Mouse (Mus musculus): ENCODE data around the gene Pcsk6.
"Not testable (repeated sequence)": the region's sequence is repeated elsewhere in the genome, so short reads cannot be mapped to it uniquely, and the experiment has no call there.

Pcsk6 gene

DNA sequence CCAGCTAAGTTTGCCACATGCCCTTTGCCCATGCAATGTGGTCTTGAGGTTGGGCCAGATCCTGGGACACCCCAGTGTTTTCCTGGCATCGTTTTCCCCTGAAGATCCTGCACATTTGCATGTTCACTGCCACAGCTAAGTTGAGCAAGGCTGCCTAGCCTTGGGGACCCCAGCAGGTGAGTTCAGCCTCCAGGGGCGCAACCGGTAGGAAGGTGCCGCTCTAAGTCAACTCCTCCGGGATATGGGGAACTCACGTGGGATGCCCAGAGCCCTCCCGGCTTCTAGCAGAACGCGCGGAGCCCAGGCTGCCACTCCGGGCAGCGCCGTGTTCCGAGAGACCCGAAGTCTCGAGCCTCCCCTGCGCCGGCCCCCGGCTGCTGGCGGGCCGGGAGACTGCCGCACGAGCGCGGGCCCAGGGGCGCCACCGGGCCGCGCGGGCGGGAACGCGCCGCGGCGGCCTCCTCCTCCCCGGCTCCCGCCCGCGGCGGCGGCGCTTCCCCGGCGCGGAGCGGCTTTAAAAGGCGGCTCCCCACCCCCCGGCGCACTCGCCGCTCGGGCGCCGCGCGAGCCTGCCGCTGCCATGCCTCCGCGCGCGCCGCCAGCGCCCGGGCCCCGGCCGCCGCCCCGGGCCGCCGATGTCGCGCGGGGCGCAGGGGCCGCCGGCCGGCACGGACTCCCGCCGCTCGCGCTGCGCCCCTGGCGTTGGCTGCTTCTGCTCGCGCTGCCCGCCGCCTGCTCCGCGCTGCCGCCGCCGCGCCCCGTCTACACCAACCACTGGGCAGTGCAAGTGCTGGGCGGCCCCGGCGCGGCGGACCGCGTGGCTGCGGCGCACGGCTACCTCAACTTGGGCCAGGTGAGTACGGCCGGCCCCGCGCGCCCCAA lies at the start of gene Pcsk6:
Pcsk6 (plus strand) TSS at position 144 of the 882 bp plus-strand sequence.
- DNase-seq (ENCODE audit: low spot score in 2 of 2): peak in 1 of 2 experiments; percentile 26

DNA sequence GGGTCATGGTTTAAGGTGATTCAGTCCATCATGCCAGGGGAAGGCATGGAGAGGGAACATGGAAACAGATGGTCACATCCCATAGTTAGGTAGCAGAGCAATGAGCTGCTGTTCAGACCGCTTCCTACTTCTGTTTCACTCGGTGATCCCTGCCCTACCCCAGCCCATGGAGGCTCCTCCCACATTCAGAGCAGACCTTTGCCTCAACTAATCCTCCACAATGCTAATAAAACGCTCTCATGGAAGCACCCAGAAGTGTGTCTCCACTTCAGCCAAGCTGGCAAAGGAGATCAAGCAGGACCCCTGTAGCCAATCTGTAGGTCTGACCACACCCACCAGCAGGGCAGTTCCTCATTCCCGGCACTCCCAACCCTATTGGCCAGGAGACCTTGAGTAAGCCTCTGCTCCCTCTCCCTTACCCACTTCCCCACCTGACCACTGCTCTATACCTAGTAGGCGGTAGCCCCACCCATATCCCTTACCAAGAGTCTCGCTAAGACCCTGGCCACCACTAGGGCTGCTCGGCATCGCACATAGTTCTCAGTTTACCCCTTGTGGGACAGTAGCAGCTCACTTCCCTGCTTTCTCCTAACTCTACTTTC lies 47.8 kb upstream of the Pcsk6 start:
- no peak for DNase-seq (ENCODE audit: low spot score in 2 of 2)

DNA sequence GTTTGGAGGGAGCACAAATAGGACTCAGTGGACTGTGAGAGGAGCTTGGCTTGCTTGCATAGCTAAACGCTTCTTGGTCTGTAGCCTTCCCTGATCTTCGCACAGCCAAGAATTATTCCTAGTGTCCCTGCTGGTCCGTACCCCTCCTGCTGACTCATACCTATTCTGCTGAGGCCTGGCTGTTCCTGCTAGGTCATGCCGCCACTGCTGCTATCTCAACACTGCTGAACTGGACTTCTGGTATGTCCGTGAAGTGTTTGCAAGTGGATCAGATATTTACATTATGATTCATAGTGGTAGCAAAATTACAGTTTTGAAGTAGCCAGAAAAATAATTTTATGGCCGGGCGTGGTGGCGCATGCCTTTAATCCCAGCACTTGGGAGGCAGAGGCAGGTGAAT lies 44.0 kb upstream of the Pcsk6 start:
- no peak for DNase-seq (ENCODE audit: low spot score in 2 of 2)

DNA sequence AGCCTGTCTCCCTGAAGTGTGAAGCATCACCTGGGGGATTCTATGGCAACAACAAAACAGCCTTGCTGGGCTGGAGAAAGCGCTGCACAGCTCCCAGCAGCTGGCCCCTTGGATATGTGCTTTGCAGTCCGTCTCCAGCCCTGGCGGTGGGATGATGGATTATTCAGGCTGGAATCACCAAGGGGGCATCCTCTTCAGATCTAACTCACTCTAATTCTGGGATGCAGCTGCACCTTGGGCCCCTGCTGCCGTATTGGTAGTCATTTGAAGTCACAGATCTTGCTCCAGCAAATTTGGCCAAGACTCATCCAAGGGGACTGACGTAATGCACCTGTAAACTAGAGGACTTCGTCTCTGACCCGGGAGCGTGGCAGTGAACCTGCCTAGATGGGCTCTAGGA lies 41.1 kb upstream of the Pcsk6 start:
- no peak for DNase-seq (ENCODE audit: low spot score in 2 of 2)

DNA sequence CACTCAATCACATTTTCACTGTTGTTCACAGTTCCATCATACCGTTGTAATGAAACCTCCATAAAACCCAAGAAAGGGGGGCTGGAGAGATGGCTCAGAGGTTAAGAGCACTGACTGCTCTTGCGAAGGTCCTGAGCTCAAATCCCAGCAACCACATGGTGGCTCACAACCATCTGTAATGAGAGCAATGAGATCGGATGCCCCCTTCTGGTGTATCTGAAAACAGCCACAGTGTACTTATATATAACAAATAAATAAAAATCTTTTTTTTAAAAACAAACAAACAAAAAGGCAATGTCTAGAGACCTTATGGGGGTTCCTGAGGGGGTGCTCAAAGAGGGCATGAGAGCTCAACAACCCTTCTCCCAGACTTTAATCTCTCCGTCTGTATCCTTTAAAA lies 39.6 kb upstream of the Pcsk6 start:
- DNase-seq (ENCODE audit: low spot score in 2 of 2): not testable (repeated sequence)

DNA sequence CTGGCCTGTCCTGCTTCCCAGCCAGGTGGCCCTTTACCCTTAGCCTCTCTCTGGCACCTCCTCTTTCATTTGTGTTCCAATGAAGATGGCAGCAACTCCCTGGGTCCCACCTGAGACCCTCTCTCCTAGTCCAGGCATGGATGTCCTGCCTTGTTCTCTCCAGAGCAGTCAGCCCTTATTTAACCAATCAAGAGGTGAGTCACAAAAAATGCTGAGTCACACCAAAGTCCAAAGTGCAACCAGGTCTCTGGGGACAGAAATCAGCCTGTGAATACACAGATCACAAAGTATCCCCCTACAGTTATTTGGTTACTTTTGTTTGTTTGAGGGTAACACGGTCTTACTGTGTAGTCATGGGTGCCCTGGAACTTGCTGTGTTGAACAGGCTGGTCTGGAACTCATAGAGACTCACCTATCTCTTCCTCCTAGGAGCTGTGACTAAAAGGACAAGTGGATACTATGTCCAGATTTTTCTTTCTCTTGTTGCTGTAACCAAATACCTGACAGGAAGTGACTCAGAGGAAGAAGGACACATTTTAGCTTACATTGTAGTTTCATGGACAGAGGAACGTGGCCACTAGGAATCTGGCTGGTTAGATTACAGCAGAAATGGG lies 38.9 kb upstream of the Pcsk6 start:
- DNase-seq (ENCODE audit: low spot score in 2 of 2): no peak

DNA sequence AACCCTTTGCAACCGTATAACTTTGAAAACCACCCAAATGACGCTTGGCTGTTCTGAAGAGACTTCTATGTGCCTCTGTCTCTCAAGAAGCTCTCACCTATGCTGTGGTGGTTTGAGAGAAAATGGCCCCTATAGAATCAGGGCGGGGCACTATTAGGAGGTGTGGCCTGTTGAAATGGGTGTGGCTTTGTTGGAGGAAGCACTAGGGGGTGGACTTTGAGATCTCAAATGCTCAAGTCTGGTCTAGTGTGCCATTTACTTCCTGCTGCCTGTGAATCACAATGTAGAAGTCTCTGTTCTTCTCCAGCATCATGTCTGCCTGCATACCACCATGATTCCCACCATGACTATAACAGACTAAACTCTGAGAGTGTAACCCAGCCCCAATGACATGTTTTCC lies 21.8 kb upstream of the Pcsk6 start:
- no peak for DNase-seq (ENCODE audit: low spot score in 2 of 2)

DNA sequence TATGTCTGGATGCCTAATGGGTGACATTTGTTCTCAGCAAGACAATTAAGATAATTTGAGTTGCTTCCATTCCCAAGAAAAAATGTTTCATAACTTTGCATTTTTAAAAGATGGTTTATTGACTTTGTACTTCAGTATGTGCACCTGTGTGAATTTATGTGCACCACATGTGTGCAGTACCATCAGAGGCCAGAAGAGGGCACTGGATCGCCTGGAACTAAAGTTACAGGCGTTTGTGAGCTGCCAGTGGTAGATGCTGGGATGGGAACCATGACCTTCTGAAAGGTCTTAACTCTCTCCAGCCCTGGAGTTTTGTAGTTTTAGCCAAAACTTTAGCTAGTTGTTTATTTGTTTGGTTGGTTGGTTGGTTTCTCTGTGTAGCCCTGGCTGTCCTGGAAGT lies 18.3 kb upstream of the Pcsk6 start:
- no peak for DNase-seq (ENCODE audit: low spot score in 2 of 2)

DNA sequence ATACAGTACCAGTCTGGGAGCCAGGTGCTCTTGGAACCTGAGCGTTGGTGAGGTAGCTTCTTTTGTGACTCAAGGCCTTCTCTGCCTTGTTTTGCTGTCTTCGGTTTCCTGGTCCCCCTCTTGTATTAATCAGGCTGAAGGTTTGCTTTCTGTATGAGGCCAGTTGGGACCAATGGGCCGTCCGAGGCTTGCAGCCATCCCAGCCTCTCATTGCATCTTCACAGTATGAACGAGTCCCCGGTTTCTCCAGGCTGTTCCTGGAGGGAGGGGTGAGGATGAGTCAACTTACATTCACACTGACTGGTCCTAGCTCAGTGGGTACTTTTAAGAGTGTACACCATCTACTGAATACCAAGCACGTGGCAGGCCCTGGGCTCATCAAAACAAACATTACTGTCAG lies 553 bp upstream of the Pcsk6 start:
- DNase-seq (ENCODE audit: low spot score in 2 of 2): no peak

DNA sequence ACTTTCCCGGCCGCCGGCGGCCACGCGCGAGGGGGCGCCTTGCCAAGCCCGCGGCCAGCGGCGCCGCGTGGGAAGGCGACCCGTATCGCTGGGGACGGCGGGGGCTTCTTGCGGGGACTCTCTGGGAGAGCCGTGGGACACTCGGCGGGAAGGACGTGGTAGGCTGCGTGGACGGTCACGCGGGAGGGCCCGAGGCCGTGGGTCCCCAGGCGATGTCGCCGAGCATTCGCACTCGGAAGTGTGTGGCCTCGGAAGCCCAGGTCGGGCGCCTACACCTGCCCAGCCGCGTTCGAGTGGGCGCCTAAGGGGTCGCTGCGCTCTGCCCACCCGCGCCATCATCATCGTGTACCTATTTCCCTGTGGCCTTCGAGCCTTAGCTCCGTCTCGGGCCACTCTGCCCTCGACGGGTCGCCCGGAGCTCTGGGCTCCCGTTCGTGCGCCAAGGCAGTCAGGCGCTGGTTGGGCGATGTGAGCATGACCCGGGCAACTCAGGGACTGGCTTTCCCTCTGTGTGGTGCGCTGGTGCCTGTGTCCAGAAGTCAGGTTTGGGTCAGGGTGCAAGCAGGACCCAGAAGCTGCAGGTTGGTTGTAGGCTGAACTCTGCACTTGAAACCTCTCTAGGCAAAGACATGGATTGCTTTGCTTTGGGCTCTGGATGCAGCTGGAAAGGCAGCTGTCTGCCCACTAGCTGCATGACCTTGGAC lies 1.1 kb downstream of the Pcsk6 start:
- DNase-seq (ENCODE audit: low spot score in 2 of 2): peak in 1 of 2 experiments; percentile 12

DNA sequence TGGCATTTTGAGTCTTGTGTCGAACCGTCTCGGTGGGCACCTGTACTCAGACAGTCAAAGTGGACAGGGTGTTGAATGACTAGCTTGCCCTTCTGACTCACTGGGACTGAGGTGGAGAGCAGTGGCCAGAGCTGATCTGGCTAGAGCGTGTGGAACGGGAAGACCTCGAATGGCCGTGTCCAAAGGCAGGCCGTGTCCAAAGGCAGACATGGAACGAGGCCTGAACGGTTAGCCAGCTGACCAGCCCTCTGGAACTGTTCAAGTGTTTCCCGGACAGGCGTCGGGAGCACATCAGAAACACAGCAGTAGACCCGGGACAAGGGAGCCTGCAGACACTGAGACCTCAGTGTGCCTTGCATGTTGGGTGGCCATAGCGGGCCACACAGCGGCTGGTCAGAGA lies 7.6 kb downstream of the Pcsk6 start:
- DNase-seq (ENCODE audit: low spot score in 2 of 2): no peak

DNA sequence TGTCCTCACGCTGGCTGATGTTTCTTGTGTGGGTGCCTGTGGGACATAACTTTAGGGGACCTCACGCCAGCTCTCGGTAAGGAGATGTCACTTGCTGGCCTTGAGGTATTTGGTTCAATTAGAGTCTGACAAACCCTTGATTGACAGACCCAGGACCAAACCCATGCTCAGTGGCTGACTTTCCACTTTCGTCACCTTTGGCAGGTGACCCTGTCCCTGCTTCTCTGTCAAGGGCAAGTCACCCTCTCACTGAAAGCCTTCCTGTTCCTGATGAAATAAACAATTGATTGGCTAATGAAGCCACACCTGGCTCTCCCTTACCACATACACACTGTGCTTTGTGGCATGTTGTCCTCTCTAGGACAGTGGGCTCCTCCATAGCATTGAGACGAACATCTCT lies 8.3 kb downstream of the Pcsk6 start:
- no peak for DNase-seq (ENCODE audit: low spot score in 2 of 2)

DNA sequence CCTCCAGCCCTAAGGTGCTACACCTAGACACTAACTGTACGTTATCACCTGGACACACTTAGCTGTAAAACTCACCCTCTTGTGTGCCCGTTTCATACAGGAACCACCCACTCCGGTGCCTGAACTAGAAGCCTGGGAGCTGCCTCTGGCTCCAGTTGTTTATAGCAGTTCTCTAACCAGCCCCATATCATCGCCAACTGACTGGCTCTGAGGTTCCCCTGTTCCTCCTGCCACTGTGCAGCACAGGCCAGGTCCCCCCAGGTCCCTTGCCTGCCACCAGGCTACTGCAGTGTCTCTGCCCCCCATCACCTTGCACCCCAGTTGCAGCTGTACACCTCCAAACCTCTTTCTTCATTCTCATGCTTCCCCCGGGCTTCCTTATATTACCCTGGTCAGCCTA lies 8.7 kb downstream of the Pcsk6 start:
- DNase-seq (ENCODE audit: low spot score in 2 of 2): no peak

DNA sequence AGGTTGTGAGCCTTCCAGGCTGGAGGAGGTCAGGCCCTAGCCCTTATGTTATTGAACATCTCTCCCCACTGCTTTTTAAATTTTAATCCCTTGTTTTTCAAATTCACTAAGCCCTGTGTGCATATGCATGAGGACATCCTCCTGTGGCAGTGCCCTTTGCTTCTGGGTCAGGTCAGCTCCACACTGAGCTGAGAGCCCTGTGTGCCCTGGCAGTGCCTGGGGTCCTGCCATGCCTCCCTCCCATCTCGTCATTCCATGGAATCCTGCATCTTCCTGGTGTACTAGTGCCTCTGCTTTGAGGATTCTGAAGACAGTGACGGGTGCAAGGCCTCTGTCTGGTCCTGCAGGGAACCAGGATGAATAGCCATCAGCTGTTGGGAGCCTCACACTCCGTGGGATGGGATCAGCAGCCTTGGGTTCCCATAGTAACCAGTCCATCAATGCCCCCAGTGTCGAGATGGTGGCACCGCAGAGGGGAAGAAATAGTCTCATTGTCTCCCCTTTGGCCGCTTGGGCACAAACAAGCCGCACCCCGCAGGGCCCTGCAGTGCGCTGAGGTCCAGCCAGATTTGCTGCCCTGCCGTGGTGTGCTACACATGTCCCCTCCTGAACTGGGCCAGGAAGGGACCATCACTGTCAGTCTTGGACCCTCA lies 9.5 kb downstream of the Pcsk6 start:
- DNase-seq (ENCODE audit: low spot score in 2 of 2): peak; percentile 38 to 55

DNA sequence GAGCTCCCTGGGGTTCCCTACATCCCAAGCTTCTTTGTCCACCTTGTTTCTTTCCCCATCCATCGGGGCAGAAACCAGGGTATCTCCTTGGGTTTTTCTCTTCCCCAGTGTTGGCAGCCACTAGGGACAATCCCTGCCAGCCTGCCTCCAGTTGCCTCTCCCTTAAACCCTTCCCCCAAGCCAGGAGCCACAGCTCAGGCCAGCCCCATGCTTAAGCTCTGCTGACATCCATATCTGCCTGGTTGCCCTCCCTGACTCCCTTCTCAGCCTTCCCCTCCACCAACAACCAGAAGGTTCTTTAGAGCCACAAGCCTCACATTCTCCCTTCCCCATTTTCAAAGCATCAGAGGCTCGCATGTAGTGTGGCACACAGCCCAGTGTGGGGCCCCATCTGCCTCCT lies 10.3 kb downstream of the Pcsk6 start:
- DNase-seq (ENCODE audit: low spot score in 2 of 2): no peak

DNA sequence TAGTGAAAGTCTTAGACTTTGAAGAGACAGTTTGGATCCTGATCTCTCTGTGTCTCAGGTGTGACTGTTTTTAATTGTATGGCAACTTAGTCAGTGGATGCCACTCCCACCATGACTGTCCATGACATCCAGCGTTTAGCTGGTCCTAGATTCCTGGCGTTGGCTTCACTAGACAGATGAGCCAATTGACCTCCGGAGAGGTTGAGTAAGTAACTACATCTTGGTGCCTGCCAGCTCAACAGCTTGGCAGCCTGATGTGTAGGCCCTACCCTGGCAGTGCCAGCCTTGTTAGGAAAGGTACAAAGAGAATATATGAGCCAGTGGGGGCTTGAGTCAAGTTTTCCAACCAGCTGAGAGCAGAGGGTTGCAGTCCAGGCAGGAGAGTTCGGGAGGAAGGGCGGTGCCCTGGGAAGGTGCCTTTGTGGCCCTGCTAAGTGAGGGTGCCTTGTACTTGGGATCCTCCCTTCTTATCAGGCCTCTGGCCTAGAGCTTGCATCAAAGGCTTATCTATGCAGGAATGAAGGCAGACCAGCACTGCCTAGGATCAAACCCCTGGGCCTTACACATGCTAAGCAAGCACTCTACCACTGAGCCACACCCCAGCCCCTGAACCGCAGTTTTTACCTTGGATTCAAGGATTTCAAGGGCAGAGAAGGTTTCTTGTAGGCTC lies 11.8 kb downstream of the Pcsk6 start:
- no peak for DNase-seq (ENCODE audit: low spot score in 2 of 2)

DNA sequence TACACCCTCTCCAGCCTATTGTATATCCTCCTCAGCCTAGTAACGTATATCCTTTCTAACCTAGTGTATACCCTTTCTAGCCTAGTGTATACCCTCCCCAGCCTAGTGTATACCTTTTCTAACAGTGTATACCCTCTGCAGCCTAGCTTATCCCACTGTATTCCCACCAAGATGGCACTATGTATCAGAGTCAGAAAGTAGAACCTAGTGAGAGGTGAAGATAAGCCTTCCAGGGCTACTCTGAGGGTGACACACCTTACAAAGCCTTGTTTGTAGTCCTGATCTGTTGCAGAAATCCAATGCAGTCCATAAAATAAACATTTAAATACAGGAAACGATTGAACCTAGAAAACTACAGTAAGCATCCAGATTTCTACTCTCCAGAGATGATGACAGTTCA lies 12.4 kb downstream of the Pcsk6 start:
- no peak for DNase-seq (ENCODE audit: low spot score in 2 of 2)

DNA sequence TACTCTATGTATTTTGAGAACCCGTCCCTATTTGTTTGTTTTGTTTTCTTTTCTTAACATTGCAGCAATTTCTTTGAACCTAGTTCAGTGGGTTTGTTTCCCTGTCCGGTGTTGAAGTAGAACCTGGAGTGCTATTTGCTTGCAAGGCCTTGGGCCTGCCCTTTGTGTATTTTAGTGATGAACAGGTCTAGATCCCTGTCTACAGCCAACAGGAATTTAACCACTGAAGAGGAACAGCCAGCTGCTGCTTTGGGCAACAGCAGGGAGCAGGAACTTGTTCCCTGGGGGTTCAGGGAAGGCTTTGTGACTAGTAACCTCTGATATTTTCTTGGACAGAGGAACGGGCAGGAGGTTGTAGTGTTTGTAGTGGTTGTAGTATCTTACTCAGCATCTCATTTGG lies 15.1 kb downstream of the Pcsk6 start:
- no peak for DNase-seq (ENCODE audit: low spot score in 2 of 2)

DNA sequence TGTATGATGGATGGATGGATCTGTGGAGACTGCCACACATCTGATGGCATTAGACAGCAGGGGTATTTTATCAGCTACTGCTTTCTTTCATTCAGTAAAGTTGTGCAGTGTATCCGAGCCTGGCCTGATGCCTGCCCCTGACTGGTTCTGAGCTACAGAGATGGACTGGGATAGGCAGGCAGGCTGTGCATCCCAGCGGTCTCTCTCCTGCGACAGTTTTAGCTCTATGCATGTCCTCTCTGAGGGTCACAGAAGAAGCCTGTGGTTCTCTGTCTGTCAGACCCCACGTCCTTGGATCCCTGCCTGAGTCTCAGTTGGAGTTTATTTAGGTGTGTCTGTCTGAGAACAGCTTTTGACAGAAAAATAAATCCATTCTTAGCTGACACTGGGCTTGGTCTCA lies 16.7 kb downstream of the Pcsk6 start:
- no peak for DNase-seq (ENCODE audit: low spot score in 2 of 2)

DNA sequence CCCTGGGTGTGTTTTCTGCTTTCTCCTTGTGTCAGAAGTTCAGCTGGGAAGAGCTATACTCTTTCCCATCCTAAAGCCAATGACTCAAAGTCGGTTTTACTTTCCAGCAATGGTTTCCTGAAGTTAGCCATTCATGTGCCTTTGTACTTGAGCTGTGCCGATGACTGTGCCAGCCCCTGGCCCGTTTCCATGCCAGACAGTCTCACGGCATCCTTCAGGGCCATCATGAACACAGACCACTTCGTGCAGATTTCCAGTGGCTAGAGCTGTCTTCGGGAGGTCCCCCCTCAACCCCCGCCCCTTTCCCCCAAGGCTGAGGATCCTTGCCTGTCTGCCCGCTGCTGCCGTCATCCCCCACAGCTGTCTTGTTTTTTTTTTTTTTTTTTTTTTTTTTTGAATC lies 17.8 kb downstream of the Pcsk6 start:
- no peak for DNase-seq (ENCODE audit: low spot score in 2 of 2)

DNA sequence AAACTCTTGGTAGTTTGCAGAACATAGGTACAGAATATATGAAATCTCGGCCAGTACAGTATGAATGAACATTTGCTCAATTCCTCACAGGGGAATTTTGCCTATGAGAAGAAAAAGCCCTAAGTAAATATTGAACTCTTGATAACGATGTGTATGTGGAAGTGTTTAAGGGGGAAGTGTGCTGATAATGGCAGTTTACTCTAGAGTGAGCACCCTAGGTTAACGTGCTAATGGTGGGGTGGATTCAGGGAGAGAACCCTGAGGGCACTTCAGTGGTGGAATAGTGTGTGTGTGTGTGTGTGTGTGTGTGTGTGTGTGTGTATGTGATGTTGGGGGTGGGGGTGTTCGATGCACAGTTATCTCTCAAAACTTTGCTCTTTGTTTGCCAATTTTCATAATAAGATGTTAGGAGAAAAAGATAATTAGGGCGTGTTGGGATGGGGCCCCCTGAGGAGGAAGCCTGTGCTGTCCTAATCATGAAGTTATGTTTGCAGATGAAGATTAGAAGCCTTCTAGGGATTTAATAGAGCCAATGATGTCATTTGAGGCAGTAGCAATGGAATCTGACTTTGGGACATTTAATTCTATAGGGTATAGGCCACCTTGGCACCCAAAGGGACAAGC lies 19.2 kb downstream of the Pcsk6 start:
- DNase-seq (ENCODE audit: low spot score in 2 of 2): no peak

Measured in frontal cortex, postnatal 10 days (tissue).